Mouse (Mus musculus): ENCODE measurements around the gene F12. TPM values are rescaled to one million over a fixed set of nuclear protein-coding genes. Genes with fewer than 3 reads are reported as not detected.

Gene F12
- polyA plus RNA-seq, 1 experiment from 2014 or later: 118 TPM

DNA sequence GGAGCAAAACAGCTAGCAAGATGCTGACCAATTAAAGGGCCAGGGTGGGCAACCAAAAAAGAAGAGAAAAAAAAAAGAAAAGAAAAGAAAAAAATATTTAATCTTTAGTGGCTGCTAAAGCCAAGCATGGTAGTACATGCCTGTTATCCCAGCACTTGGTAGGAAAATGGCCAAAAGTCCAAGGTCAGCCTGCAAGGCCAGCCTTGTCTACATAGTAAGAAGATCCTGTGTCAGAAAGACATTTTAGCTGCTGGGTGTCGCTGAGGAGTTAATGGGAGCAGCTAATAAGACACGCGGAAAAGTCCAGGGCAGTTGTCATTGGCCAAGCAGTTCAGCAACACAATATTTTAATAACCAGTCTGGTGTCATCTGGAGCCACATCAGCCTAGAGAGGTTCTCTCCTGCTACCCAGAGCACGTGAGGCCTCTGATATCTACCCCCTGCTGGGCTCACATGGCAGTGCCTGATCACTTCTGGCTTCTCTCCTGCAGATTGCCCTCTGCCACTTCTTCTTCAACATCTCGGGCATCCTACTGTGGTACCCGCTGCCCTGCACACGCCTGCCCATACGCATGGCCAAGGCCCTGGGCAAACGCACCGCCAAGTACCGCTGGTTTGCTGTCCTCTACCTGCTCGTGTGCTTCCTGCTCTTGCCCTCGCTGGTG is 13.8 kb downstream of the F12 start:
- Histone ChIP-seq H3K9me3 (replicated peaks) (no peaks in the 10 kb centered on the region), H3K27me3 (peaks cover 79% of the 10 kb centered on the region), H3K9ac (no peak overlapping the region), H3K4me2 (no peak overlapping the region), H3K4me1 (replicated peaks) (peaks cover 14% of the 10 kb centered on the region), H3K36me3 (replicated peaks) (no peaks in the 10 kb centered on the region), H3K4me3 (replicated peaks) (no peak overlapping the region), H3K27ac (replicated peaks) (no peak overlapping the region)
- 58% methylated on average over 13 of the region's 13 CpGs for WGBS (ENCODE audit: insufficient replicate concordance)
- ATAC-seq (ENCODE audit: insufficient read depth): no peak

DNA sequence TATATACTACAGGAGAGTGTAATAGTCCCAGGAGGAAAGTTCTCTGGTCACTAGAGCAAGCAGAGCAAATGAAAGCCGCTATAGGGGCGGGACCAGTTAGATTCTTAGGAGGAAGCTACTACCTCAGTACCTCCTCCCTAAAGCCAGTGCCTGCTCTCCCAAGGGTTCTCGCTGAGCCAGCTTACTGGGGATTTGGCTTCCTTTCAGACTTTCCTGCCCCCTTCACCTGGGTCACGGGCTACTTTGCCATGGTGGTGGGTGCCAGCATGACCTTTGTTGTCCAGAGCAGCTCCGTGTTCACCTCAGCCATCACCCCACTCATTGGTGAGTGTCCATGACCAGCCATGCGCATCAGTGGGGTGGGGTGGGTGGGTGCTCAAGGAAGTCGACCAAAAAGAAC is 14.8 kb downstream of the F12 start:
- no peak for ATAC-seq (ENCODE audit: insufficient read depth)
- no peak overlapping the region for H3K4me2 ChIP-seq
- WGBS (ENCODE audit: insufficient replicate concordance): 49% methylated on average over 7 of the region's 7 CpGs
- H3K4me1 ChIP-seq (replicated peaks): peaks cover 13% of the 10 kb centered on the region
- H3K9ac ChIP-seq: no peak overlapping the region
- no peaks in the 10 kb centered on the region for H3K36me3 ChIP-seq (replicated peaks)
- H3K27me3 ChIP-seq: peaks cover 82% of the 10 kb centered on the region
- no peak overlapping the region for H3K4me3 ChIP-seq (replicated peaks)
- H3K27ac ChIP-seq (replicated peaks): no peak overlapping the region
- no peaks in the 10 kb centered on the region for H3K9me3 ChIP-seq (replicated peaks)

DNA sequence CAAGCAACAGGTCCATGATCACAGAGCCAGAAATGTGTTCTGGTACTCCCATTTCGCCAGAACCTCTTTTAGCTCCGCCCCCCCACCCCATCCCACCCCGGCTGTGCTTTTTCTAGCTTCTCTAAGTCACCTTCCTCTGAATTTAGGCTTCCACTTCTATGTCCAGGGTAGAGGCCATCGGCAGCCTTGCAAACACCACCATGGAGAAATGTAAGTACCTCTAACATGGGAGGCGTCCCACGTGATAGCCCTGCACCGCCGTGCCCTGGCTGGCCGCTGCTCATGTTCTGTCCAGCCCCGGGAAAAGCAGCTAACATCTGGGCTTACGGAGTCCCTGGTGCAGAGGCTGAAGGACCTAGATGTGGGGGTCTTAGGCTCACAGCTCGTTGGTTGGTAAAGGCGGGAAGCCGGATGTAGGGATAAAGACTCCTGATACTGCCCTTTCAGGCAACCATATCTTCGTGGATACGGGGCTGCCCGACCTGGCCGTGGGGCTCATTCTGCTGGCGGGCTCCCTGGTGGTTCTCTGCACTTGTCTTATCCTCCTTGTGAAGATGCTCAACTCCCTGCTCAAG is 18.0 kb downstream of the F12 start:
- H3K27me3 ChIP-seq: peaks cover 91% of the 10 kb centered on the region
- ATAC-seq (ENCODE audit: insufficient read depth): no peak
- 70% methylated on average over 19 of the region's 19 CpGs for WGBS (ENCODE audit: insufficient replicate concordance)

DNA sequence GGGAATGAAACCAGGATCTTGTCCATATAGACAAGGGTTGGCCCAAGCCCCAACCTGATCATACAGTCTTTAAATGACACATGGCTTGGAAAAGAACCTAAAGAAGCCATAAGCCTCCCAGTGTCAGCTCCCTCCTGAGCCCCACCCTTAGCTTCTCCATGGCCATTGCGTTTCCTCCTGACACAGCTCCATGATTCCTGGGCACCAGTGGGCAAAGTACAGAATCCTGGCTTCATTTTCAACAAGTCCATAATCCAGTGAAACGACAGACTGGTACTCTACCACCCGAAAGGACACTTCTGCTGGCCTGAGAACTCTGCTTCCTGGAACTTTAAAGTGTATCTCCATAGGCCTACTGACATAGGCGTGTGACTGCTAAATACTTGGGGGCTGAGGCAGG is 19.3 kb downstream of the F12 start:
- Histone ChIP-seq H3K4me2 (no peak overlapping the region), H3K36me3 (replicated peaks) (no peaks in the 10 kb centered on the region), H3K9ac (no peak overlapping the region), H3K9me3 (replicated peaks) (no peaks in the 10 kb centered on the region), H3K27ac (replicated peaks) (no peak overlapping the region), H3K27me3 (peaks cover 92% of the 10 kb centered on the region), H3K4me1 (replicated peaks) (0 out of 2 replicates have a peak, but pooled peaks cover 3% of the 10 kb centered on the region), H3K4me3 (replicated peaks) (no peak overlapping the region)
- 52% methylated on average over 4 of the region's 4 CpGs for WGBS (ENCODE audit: insufficient replicate concordance)
- ATAC-seq (ENCODE audit: insufficient read depth): no peak

More for the DNA sequence above, 18.0 kb downstream of the F12 start:
- Histone ChIP-seq H3K4me3 (replicated peaks) (no peak overlapping the region), H3K4me2 (no peak overlapping the region), H3K36me3 (replicated peaks) (no peaks in the 10 kb centered on the region), H3K9me3 (replicated peaks) (no peaks in the 10 kb centered on the region), H3K27ac (replicated peaks) (no peak overlapping the region), H3K4me1 (replicated peaks) (peaks cover 12% of the 10 kb centered on the region; the same call in 1 of the 2 replicates), H3K9ac (no peak overlapping the region)

DNA sequence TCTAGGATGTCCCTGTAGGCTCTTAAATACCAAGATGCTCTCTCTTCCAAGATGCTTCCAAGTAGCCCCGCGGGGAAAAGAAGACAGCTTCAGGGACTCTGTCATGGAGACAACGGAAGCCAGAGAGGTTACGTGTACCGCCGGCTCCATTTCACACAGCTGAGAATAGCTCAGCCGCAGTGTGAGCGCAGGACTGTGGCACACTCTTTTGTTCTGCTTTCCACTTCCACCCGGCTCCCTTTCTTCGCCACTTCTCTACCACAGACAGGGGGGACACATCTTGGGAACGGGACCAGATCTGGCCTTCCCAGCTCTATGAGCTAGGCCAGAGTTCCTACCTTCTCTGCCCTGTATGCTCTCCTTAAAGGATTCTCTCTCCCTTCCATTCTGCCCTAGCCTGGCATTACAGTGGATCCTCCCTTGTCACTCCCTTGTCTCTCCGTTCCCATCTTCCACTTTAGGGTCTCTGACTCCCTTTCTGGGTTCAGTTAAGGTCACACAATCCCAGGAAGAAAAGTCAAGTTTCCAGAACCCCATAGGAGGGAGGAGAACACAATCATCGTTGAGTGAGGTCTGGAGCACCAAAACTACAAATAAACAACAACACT is 20.7 kb downstream of the F12 start:
- 0 out of 2 replicates have a peak, but pooled peaks cover 3% of the 10 kb centered on the region for H3K4me1 ChIP-seq (replicated peaks)
- H3K9me3 ChIP-seq (replicated peaks): no peaks in the 10 kb centered on the region
- H3K36me3 ChIP-seq (replicated peaks): no peaks in the 10 kb centered on the region
- H3K27ac ChIP-seq (replicated peaks): no peak overlapping the region
- peaks cover 95% of the 10 kb centered on the region for H3K27me3 ChIP-seq
- no peak overlapping the region for H3K4me3 ChIP-seq (replicated peaks)
- no peak overlapping the region for H3K9ac ChIP-seq
- no peak for ATAC-seq (ENCODE audit: insufficient read depth)
- no peak overlapping the region for H3K4me2 ChIP-seq
- WGBS (ENCODE audit: insufficient replicate concordance): 20% methylated on average over 13 of the region's 13 CpGs

DNA sequence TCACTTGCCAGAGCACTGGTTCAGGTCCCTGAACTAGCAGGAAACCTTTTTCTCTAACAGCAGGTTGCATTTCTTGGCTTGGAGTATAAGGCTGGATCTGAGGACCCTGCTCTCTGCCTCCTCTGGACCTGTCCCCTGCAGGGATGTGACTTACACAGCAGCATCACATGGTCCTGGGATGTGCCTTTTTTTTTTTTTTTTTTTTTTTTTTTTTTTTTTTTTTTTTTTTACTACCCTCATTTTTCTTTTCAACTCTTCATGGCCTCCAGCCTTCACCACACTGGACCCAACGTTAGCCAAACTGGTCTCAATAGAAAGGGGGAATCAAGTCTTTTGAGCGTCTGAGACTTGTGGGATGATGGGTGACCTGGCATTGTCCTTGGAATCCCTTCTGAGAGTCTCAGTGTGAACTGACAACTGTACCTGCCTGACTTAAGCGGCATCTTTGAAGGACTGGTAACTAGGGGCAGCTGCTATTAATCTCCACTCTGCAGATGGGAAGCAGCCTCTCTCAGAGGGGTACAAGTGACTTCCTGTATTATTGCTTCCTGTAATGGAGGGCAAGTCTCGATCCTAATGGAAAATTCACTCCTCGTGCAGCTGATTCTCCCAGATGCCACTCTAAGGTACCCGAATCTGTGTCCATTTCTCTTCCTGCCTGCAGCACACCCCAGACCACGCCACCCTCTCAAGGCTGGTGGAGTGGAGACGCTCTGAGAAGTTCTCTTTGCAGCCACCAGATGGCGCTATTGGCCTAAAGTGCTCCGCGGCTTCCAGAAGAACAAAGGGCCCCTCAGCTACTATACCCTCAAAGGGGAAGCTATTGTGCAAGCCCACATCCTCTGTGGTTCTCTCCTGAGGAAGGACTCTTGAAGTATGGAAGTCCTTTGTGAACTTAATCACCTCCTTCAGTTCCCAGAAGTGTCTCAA is 21.5 kb downstream of the F12 start:
- Histone ChIP-seq H3K4me2 (peak overlapping the region; percentile 25; the same call in 1 of the 2 replicates), H3K4me3 (replicated peaks) (no peak overlapping the region), H3K9ac (no peak overlapping the region), H3K9me3 (replicated peaks) (no peaks in the 10 kb centered on the region), H3K36me3 (replicated peaks) (no peaks in the 10 kb centered on the region), H3K27me3 (peaks cover 95% of the 10 kb centered on the region), H3K4me1 (replicated peaks) (0 out of 2 replicates have a peak, but pooled peaks cover 3% of the 10 kb centered on the region), H3K27ac (replicated peaks) (no peak overlapping the region)
- WGBS (ENCODE audit: insufficient replicate concordance): 6% methylated on average over 11 of the region's 11 CpGs
- ATAC-seq (ENCODE audit: insufficient read depth): peak; percentile 70

DNA sequence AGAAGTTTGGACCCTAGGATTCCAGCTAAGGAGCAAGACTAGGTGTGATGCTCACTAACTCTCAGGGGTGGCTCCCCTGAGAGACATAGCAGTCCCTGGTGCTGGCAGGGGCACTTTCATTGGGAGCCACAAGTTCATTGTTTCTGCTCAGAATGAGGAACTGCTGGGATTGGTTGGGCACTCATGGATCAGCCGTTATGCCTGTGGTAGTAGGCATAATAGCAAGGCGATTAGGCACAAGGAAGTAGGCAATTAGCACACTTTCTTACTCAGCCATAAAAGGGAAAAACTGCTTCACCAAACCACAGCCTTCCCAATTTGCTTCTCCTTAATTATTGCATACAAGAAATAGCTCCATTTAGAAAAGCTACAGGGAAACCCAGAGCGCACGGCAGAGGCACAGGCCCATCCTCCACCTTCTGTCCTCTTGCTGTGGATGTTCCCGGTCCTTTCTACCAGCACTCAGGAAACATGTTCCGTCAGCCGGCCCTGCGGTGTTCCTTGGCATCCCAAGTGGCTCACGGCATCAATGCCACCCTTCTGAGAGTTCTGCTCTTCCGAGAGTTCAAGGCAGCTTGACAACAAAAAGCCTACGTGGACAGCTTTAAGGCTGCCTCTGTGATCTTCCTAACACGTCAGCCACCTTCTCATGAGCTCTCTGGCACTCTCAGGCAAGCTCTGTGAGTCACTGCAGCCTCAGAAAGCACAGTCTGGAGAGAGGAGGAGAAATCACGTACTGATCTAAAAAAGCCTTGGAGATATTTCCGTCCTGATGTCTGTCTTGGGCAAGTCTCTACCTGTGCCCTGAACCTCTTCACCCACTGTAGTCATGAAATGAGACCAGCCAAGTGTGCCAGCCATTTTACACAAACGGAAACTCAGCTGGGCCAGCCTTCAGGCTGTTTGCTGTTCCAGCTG is 22.4 kb downstream of the F12 start:
- ATAC-seq (ENCODE audit: insufficient read depth): no peak
- Histone ChIP-seq H3K4me1 (replicated peaks) (0 out of 2 replicates have a peak, but pooled peaks cover 3% of the 10 kb centered on the region), H3K27ac (replicated peaks) (no peak overlapping the region), H3K9ac (no peak overlapping the region), H3K36me3 (replicated peaks) (no peaks in the 10 kb centered on the region), H3K4me3 (replicated peaks) (no peak overlapping the region), H3K4me2 (no peak overlapping the region), H3K27me3 (peaks cover 93% of the 10 kb centered on the region), H3K9me3 (replicated peaks) (no peaks in the 10 kb centered on the region)
- 55% methylated on average over 15 of the region's 15 CpGs for WGBS (ENCODE audit: insufficient replicate concordance)

DNA sequence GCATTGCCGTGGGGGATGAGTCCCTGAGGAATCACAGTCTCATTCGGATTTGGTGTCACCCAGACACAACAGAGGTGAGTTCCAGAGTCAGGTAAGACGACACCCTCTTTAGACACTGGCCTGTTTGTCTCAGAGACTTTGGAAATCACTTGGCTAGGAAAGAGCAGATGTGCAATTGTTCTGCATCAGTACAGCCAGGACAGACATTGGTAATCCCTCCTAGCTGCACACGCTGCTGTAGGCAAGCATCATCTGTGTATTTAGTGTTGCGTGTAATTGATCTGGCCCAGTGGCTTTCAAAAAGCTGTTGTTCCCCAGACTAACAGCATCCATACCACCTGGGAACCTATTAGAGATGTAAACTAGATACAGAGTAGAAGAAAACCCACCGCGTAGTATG is 23.3 kb downstream of the F12 start:
- Histone ChIP-seq H3K4me1 (replicated peaks) (0 out of 2 replicates have a peak, but pooled peaks cover 3% of the 10 kb centered on the region), H3K27me3 (peaks cover 91% of the 10 kb centered on the region)

DNA sequence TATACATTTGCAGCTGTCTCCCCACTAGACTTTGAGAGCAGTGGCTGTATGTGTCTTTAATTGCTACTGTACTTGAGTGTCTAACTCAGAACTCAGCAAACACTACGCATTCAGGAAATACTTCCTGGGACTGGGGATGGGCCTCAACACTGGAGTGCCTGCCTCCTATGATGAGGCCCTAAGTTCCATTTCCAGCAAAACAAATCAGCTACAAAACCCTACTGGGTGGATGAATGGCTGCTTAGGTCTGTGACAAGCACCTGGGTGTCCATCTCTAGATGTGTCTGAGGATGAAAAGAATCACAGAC is 26.6 kb downstream of the F12 start:
- H3K9ac ChIP-seq: no peak overlapping the region
- no peak overlapping the region for H3K4me3 ChIP-seq (replicated peaks)
- H3K4me2 ChIP-seq: no peak overlapping the region
- no peaks in the 10 kb centered on the region for H3K4me1 ChIP-seq (replicated peaks)
- H3K27me3 ChIP-seq: peaks cover 70% of the 10 kb centered on the region
- no peak for ATAC-seq (ENCODE audit: insufficient read depth)
- 64% methylated on average over 1 of the region's 1 CpGs for WGBS (ENCODE audit: insufficient replicate concordance)
- no peaks in the 10 kb centered on the region for H3K9me3 ChIP-seq (replicated peaks)
- no peak overlapping the region for H3K27ac ChIP-seq (replicated peaks)
- H3K36me3 ChIP-seq (replicated peaks): no peaks in the 10 kb centered on the region

More for the DNA sequence above, 23.3 kb downstream of the F12 start:
- Histone ChIP-seq H3K9ac (no peak overlapping the region), H3K27ac (replicated peaks) (no peak overlapping the region), H3K4me3 (replicated peaks) (no peak overlapping the region), H3K4me2 (no peak overlapping the region), H3K36me3 (replicated peaks) (no peaks in the 10 kb centered on the region), H3K9me3 (replicated peaks) (no peaks in the 10 kb centered on the region)
- WGBS (ENCODE audit: insufficient replicate concordance): 63% methylated on average over 7 of the region's 7 CpGs
- ATAC-seq (ENCODE audit: insufficient read depth): no peak

DNA sequence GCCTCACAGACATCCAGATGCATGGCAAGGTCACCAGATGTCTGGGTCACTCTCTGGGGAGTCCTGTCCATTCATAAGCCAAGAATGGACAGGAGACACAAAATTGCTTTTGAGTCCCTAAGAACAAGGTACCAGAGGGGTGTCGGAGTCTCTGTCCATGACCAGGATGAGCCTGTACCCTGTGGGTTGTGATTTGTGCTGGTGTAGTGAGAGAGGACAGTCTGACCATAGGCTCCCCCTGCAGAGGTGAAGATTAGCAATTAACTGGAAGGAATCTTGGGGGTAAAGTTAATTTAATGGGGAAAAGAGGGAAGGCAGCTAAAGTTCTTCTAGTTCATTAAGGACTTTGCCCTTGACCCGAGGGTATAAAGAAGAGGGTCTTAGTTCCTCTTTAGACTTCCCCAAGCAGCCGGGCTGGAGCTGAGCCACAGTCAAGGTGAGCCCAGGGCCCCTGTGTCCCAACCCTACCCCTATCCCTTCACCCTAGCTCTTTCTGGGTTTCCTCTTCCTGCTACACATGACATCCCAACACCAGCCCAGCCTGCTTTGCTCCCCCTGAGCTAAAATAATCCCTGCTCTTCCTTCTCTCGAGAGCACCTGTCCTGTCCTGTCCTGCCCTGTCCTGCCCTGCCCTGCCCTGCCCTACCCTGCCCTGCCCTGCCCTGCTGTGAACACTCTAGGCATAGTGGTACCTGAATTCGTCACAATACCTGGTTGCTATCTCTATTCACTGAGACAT is 27.1 kb downstream of the F12 start:
- Histone ChIP-seq H3K9me3 (replicated peaks) (no peaks in the 10 kb centered on the region), H3K4me2 (no peak overlapping the region), H3K4me3 (replicated peaks) (no peak overlapping the region), H3K27me3 (peaks cover 69% of the 10 kb centered on the region), H3K4me1 (replicated peaks) (no peaks in the 10 kb centered on the region), H3K27ac (replicated peaks) (no peak overlapping the region), H3K9ac (no peak overlapping the region), H3K36me3 (replicated peaks) (no peaks in the 10 kb centered on the region)
- ATAC-seq (ENCODE audit: insufficient read depth): no peak
- WGBS (ENCODE audit: insufficient replicate concordance): 25% methylated on average over 5 of the region's 5 CpGs

All from liver, embryonic 15.5 days (tissue).